Mouse (Mus musculus) forebrain, embryonic 13.5 days (tissue): ENCODE results near the gene Ebf4. TPM values are rescaled to one million over a fixed set of nuclear protein-coding genes. Genes with fewer than 3 reads are reported as not detected.

Source experiments
- ATAC-seq: fragments of 200-750 bp; cut with Nextera tagmentation; 2 replicates; pipeline ENCODE4 v1.8.0; 2017
- H3K27ac ChIP-seq: fragments of 300-500 bp; sonication (generic); 2 replicates; pipeline ENCODE4 v1.5.1; 2015; ENCODE audit warnings: inconsistent platforms, mild to moderate bottlenecking, moderate library complexity
- H3K27me3 ChIP-seq: fragments of 300-500 bp; sonication (generic); 2 replicates; pipeline ENCODE4 v1.6.1; 2015; ENCODE audit warnings: mild to moderate bottlenecking, inconsistent platforms
- H3K36me3 ChIP-seq: fragments of 300-500 bp; sonication (generic); 2 replicates; pipeline ENCODE4 v1.6.1; 2015; ENCODE audit warnings: mild to moderate bottlenecking, inconsistent platforms; ENCODE audit not compliant: poor library complexity, severe bottlenecking
- H3K4me1 ChIP-seq: fragments of 300-500 bp; sonication (generic); 2 replicates; pipeline ENCODE4 v1.6.1; 2015; ENCODE audit warnings: inconsistent platforms
- H3K4me2 ChIP-seq: fragments of 300-500 bp; sonication (generic); 2 replicates; pipeline ENCODE4 v1.6.1; 2015; ENCODE audit warnings: inconsistent platforms, mild to moderate bottlenecking, moderate library complexity
- H3K4me3 ChIP-seq: fragments of 300-500 bp; sonication (generic); 2 replicates; pipeline ENCODE4 v1.5.1; 2015; ENCODE audit warnings: mild to moderate bottlenecking, inconsistent platforms
- H3K9ac ChIP-seq: fragments of 300-500 bp; sonication (generic); 2 replicates; pipeline ENCODE4 v1.6.1; 2015; ENCODE audit warnings: mild to moderate bottlenecking, inconsistent platforms
- H3K9me3 ChIP-seq: fragments of 300-500 bp; sonication (generic); replicated peaks from 2 replicates; pipeline ENCODE4 v1.6.1; 2016; ENCODE audit warnings: inconsistent platforms
- WGBS: fragments of 180-500 bp; shearing (Covaris S2); methylation state at CpG from one replicate; pipeline ENCODE4 v1.1.7; 2015; 5-methylcytosine and 5-hydroxymethylcytosine counted together
- polyA plus RNA-seq: library from polyadenylated mRNA; unstranded; fragments of >200 nt; fragmentation: Nextera tagmentation; extraction: Ambion mirVana; gene quantifications from 2 replicates; pipeline ENCODE4 v1.2.1, GENCODE M21; 2015

Gene Ebf4
- polyA plus RNA-seq, 1 experiment from 2014 or later: 2.6 TPM

DNA sequence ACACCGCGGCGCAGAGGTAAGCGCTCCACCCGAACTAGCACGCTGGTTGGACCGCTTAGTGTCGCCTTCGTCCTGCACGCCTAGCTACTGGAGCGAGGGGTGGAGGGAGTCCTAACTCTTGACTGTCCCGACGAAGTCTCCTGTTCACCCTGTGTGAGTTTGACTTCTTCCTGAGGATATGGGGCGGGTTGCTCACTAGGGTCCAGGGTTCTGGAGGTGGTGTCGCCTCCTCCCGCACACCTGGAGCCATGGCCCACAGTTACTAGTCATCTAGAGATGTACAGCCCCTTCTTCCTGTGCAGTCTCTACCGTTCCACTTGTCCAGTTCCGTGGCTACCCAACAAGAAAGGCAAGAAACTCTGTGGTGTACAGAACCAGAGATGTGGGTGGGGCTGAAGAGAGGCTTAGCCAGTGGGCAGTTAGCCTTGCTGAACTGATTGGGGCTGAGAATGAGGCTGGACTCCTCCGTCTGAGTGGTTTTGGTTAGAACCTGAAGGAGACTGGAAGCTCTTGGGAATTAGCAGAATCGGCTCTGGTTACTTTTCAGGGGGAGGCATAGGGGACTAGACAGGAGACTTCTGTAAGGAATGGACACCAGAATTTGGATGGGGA lies 1.3 kb downstream of the Ebf4 start:
- Histone ChIP-seq H3K9ac (peak overlapping the region; percentile 92), H3K4me1 (peaks cover 36% of the 10 kb centered on the region), H3K27me3 (peaks cover 8% of the 10 kb centered on the region), H3K9me3 (no peaks in the 10 kb centered on the region), H3K27ac (peak overlapping the region; percentile 76), H3K4me3 (peak overlapping the region; percentile 71), H3K4me2 (peak overlapping the region; percentile 70), H3K36me3 (peaks cover 26% of the 10 kb centered on the region)
- ATAC-seq: 0 out of 2 replicates have a peak, but pooled peaks have one; percentile 1
- WGBS: 2% methylated on average over 20 of the region's 20 CpGs

- Histone ChIP-seq H3K27me3 (peaks cover 8% of the 10 kb centered on the region), H3K9me3 (no peaks in the 10 kb centered on the region), H3K36me3 (peaks cover 26% of the 10 kb centered on the region), H3K9ac (no peak overlapping the region), H3K4me2 (peak overlapping the region; percentile 70), H3K27ac (no peak overlapping the region), H3K4me3 (no peak overlapping the region), H3K4me1 (peaks cover 34% of the 10 kb centered on the region)
- WGBS: 87% methylated on average over 9 of the region's 9 CpGs
- ATAC-seq: no peak
Observed at GRCm38 (mm10) chr2:130297580-130297979, 2.6 kb downstream of the Ebf4 start.

GRCm38 (mm10) chr2:130303014-130303413 lies 8.0 kb downstream of the Ebf4 start:
- 50% methylated on average over 4 of the region's 4 CpGs for WGBS
- H3K9ac ChIP-seq: 0 out of 2 replicates have a peak overlapping the region, but pooled peaks have one; percentile 6
- no peak for ATAC-seq

GRCm38 (mm10) chr2:130327057-130327456 lies 32.1 kb downstream of the Ebf4 start:
- Histone ChIP-seq H3K9me3 (0 out of 2 replicates have a peak, but pooled peaks cover 2% of the 10 kb centered on the region), H3K27ac (no peak overlapping the region), H3K4me1 (no peaks in the 10 kb centered on the region), H3K4me3 (no peak overlapping the region), H3K36me3 (0 out of 2 replicates have a peak, but pooled peaks cover 2% of the 10 kb centered on the region), H3K9ac (no peak overlapping the region), H3K4me2 (no peak overlapping the region), H3K27me3 (no peaks in the 10 kb centered on the region)
- ATAC-seq: no peak
- WGBS: 79% methylated on average over 1 of the region's 1 CpGs

More at GRCm38 (mm10) chr2:130303014-130303413, 8.0 kb downstream of the Ebf4 start:
- peaks cover 4% of the 10 kb centered on the region; the same call in 1 of the 2 replicates for H3K4me1 ChIP-seq
- H3K4me2 ChIP-seq: no peak overlapping the region
- H3K4me3 ChIP-seq: no peak overlapping the region
- no peaks in the 10 kb centered on the region for H3K27me3 ChIP-seq
- peaks cover 55% of the 10 kb centered on the region for H3K36me3 ChIP-seq
- H3K27ac ChIP-seq: no peak overlapping the region
- H3K9me3 ChIP-seq: no peaks in the 10 kb centered on the region

GRCm38 (mm10) chr2:130329502-130329901 lies 34.5 kb downstream of the Ebf4 start:
- ATAC-seq: no peak
- H3K9ac ChIP-seq: no peak overlapping the region
- H3K4me3 ChIP-seq: no peak overlapping the region
- 0 out of 2 replicates have a peak, but pooled peaks cover 2% of the 10 kb centered on the region for H3K9me3 ChIP-seq
- H3K36me3 ChIP-seq: 0 out of 2 replicates have a peak, but pooled peaks cover 2% of the 10 kb centered on the region
- no peak overlapping the region for H3K4me2 ChIP-seq
- H3K27me3 ChIP-seq: no peaks in the 10 kb centered on the region
- no peak overlapping the region for H3K27ac ChIP-seq
- 87% methylated on average over 2 of the region's 2 CpGs for WGBS
- no peaks in the 10 kb centered on the region for H3K4me1 ChIP-seq

- no peak for ATAC-seq
- H3K9me3 ChIP-seq: no peaks in the 10 kb centered on the region
- no peak overlapping the region for H3K27ac ChIP-seq
- no peak overlapping the region for H3K4me3 ChIP-seq
- WGBS: 88% methylated on average over 6 of the region's 6 CpGs
- H3K9ac ChIP-seq: no peak overlapping the region
- H3K4me1 ChIP-seq: no peaks in the 10 kb centered on the region
- no peaks in the 10 kb centered on the region for H3K27me3 ChIP-seq
- H3K4me2 ChIP-seq: no peak overlapping the region
- H3K36me3 ChIP-seq: no peaks in the 10 kb centered on the region
Observed at GRCm38 (mm10) chr2:130335112-130335511, 40.1 kb downstream of the Ebf4 start.

DNA sequence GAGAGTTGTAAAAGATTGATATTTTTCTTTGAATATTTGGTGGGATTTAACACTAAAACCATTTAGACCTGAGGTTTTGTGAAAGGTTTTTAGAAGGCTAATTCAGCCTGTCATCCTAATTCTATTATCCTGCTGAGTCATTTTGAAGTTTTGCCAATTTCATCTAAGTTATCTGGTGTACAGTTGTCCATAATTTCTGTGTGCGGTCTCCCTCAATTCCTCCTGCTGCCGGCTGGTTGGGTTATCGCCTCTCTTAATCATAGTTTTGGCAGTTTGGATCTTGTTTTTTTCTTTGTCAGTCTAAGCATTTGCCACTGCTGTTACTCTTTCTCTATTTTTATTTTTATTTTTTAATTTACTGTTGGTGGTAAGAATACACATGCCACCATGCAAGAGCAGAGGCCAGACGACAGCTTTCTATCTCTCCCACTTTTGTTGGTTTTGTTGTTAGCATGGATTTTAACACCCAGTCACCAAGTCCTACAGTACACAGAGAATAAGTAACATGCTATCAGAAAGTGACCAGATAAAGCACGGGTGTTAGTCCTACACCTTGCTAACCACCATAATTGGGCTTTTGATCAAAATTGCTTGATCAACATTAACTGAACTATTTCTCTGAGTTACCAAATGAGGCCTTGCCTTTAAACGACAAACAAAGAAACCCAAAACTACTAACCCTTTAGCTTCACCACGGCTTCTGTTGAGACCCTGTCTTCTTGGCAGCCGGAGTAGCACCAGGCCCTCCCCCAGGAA lies 45.7 kb downstream of the Ebf4 start:
- WGBS: 91% methylated on average over 8 of the region's 8 CpGs
- no peak overlapping the region for H3K4me3 ChIP-seq

GRCm38 (mm10) chr2:130341220-130341580 lies 46.2 kb downstream of the Ebf4 start:
- Histone ChIP-seq H3K4me1 (no peaks in the 10 kb centered on the region), H3K9me3 (no peaks in the 10 kb centered on the region), H3K4me3 (no peak overlapping the region), H3K4me2 (no peak overlapping the region), H3K27ac (no peak overlapping the region), H3K27me3 (no peaks in the 10 kb centered on the region), H3K9ac (no peak overlapping the region), H3K36me3 (no peaks in the 10 kb centered on the region)
- ATAC-seq: no peak
- WGBS: 91% methylated on average over 7 of the region's 7 CpGs

More for the DNA sequence above, 45.7 kb downstream of the Ebf4 start:
- H3K27ac ChIP-seq: no peak overlapping the region
- no peak overlapping the region for H3K9ac ChIP-seq
- H3K4me2 ChIP-seq: no peak overlapping the region
- H3K9me3 ChIP-seq: no peaks in the 10 kb centered on the region
- no peaks in the 10 kb centered on the region for H3K27me3 ChIP-seq
- no peaks in the 10 kb centered on the region for H3K36me3 ChIP-seq
- no peaks in the 10 kb centered on the region for H3K4me1 ChIP-seq
- no peak for ATAC-seq

DNA sequence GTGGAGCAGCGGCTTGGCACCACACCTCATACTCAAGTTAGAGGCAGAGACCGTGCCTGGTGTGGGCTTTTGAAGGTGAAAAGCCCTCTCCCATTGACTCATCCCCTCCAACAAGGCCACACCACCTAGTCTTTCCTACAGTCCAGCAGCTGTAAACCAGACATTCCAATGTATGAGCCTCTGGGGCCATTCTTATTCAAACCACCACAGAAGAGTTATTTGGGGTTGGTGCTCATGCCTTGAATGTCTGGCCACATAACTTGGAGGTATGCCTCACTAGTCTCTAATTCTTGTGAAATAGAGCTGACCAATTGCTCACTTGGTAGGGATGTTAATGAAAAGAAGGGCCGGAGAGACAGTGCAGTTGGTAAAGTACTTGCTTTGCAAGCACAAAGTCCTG lies 55.4 kb downstream of the Ebf4 start:
- Histone ChIP-seq H3K9me3 (no peaks in the 10 kb centered on the region), H3K4me3 (no peak overlapping the region), H3K27ac (no peak overlapping the region), H3K27me3 (no peaks in the 10 kb centered on the region), H3K9ac (no peak overlapping the region), H3K4me2 (no peak overlapping the region), H3K36me3 (no peaks in the 10 kb centered on the region), H3K4me1 (peaks cover 34% of the 10 kb centered on the region)
- ATAC-seq: no peak
- WGBS: 90% methylated on average over 3 of the region's 3 CpGs

- peaks cover 34% of the 10 kb centered on the region for H3K4me1 ChIP-seq
- H3K36me3 ChIP-seq: no peaks in the 10 kb centered on the region
- WGBS: 15% methylated on average over 5 of the region's 5 CpGs
- H3K4me2 ChIP-seq: no peak overlapping the region
- H3K4me3 ChIP-seq: no peak overlapping the region
- no peak overlapping the region for H3K9ac ChIP-seq
- H3K9me3 ChIP-seq: no peaks in the 10 kb centered on the region
- ATAC-seq: peak; percentile 99
- H3K27me3 ChIP-seq: no peaks in the 10 kb centered on the region
- peak overlapping the region; percentile 85 for H3K27ac ChIP-seq
Observed at GRCm38 (mm10) chr2:130351758-130352339, 56.9 kb downstream of the Ebf4 start.

- no peaks in the 10 kb centered on the region for H3K27me3 ChIP-seq
- no peak overlapping the region for H3K4me2 ChIP-seq
- 83% methylated on average over 8 of the region's 8 CpGs for WGBS
- peak overlapping the region; percentile 85; the same call in 1 of the 2 replicates for H3K27ac ChIP-seq
- H3K4me3 ChIP-seq: no peak overlapping the region
- ATAC-seq: no peak
- no peak overlapping the region for H3K9ac ChIP-seq
- no peaks in the 10 kb centered on the region for H3K9me3 ChIP-seq
- H3K36me3 ChIP-seq: no peaks in the 10 kb centered on the region
- peaks cover 36% of the 10 kb centered on the region for H3K4me1 ChIP-seq
Observed at GRCm38 (mm10) chr2:130353411-130353810, 58.4 kb downstream of the Ebf4 start.

DNA sequence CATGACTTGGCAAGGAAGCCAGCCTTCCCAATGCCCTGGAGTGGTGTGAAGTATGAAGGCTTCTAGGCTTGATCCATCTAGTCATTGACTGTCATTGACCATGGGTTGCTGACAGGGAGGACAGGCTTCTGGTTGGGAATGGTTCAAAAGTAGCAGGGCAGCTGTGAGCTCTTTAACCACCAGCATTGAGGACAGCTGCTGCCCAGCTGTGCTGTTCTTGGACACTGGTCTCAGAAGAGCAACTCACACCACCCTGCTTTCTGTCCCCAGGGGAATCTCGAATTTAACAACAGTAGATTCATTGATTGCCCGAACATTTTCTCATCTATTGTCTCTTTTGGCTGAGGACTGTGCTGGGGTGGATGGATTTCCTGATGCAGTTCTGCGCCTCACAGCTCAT lies 58.9 kb downstream of the Ebf4 start:
- 78% methylated on average over 3 of the region's 3 CpGs for WGBS
- no peak for ATAC-seq

More for the DNA sequence above, 58.9 kb downstream of the Ebf4 start:
- no peak overlapping the region for H3K4me3 ChIP-seq
- no peaks in the 10 kb centered on the region for H3K9me3 ChIP-seq
- H3K4me1 ChIP-seq: peaks cover 40% of the 10 kb centered on the region
- H3K27me3 ChIP-seq: no peaks in the 10 kb centered on the region
- H3K36me3 ChIP-seq: no peaks in the 10 kb centered on the region
- no peak overlapping the region for H3K9ac ChIP-seq
- no peak overlapping the region for H3K27ac ChIP-seq
- H3K4me2 ChIP-seq: no peak overlapping the region
